Mouse (Mus musculus): Measurements from ENCODE around the gene Marc2. TPM values are rescaled to one million over a fixed set of nuclear protein-coding genes. Genes with fewer than 3 reads are reported as not detected.

Marc2 gene
- polyA plus RNA-seq, 1 experiment from 2014 or later: 105 TPM

DNA sequence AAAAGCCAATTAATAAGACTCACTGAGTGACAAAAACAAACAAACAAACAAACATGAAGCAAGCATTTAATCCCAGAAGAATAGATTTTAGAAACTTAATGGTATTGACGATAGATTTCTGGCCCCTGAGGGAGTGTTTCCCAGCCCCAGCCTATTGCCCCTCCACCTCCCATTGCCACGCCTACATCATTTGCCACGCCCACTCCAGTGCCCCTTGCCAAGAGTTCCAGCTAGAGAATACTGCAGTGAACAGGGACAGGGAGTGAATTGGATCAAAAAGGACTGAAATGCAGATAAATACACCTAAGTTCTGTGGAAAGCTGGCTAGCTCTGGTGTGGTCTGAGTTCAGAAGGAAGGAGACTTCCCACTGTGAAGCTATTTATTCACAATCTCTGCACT lies 82.4 kb downstream of the Marc2 start:
- no peaks in the 10 kb centered on the region for H3K4me1 ChIP-seq
- ATAC-seq (ENCODE audit: low FRiP score): no peak
- H3K36me3 ChIP-seq: no peaks in the 10 kb centered on the region
- H3K27ac ChIP-seq: no peak overlapping the region
- no peaks in the 10 kb centered on the region for H3K9me3 ChIP-seq (replicated peaks)
- WGBS: 31% methylated on average over 3 of the region's 3 CpGs
- H3K27me3 ChIP-seq: no peaks in the 10 kb centered on the region
- H3K4me3 ChIP-seq: no peak overlapping the region
- no peak overlapping the region for H3K4me2 ChIP-seq (replicated peaks)
- no peak overlapping the region for H3K9ac ChIP-seq

MicroRNA genes within 50 kb of the gene (microRNA counts, 519-probe panel; counts per million panel counts)
- 470 counts per million, percentile 58 among the panel's probes with 10 or more counts for microRNA mmu-miR-1981

Small RNA genes within 50 kb of the gene (microRNA-seq; reads per million reads assigned to microRNA genes)
- 95.2 reads per million, percentile 45 among the genes with 10 or more reads in this experiment for gene Mir1981

Other genes starting within 250 kb of the Marc2 start
- 5.6 and 9.1 TPM in 2 replicates for gene Hlx, start 113.8 kb downstream of the Marc2 start, polyA plus RNA-seq (2016; fragmentation: Nextera tagmentation; extraction: Ambion mirVana)
- gene Marc1, start 35.1 kb downstream of the Marc2 start, polyA plus RNA-seq (2016; fragmentation: Nextera tagmentation; extraction: Ambion mirVana): not detected in 2 replicates
- 1.0 TPM in 2 replicates for gene C130074G19Rik, start 36.8 kb upstream of the Marc2 start, polyA plus RNA-seq (2016; fragmentation: Nextera tagmentation; extraction: Ambion mirVana)
- 7.5 and 8.7 TPM in 2 replicates for gene Mark1, start 153.1 kb upstream of the Marc2 start, polyA plus RNA-seq (2016; fragmentation: Nextera tagmentation; extraction: Ambion mirVana)

All from hindbrain, embryonic 12.5 days (tissue).